ENCODE assay signal across 25 mouse cellular contexts in genomic region chr5:140084341-140084740, GRCm38 (mm10).
DNase-seq lines count a peak whose midpoint lies in the region; ATAC-seq lines count a peak whose summit lies in the region.
"Had no signal": no experiment of that assay in that cellular context is flagged by ENCODE, and none has a peak within 500 bp of the region (broad histone marks: within the 10 kb centered on the region; RNA-seq: fewer than 3 reads in every experiment).

No protein-coding gene starts in this region.

- H3K4me1 ChIP-seq in kidney, embryonic 15.5 days, result peaks cover 13% of the 10 kb centered on the region
- no peaks in the 10 kb centered on the region for H3K4me1 ChIP-seq in kidney, embryonic 14.5 days (ENCODE audit: control insufficient read depth, insufficient read depth, low read length)
- H3K4me1 ChIP-seq: heart, embryonic 13.5 days had no signal

- no peaks in the 10 kb centered on the region for H3K9me3 ChIP-seq in kidney, embryonic 15.5 days (replicated peaks)
- H3K9me3 ChIP-seq in kidney, embryonic 14.5 days (ENCODE audit: control insufficient read depth, low read length), result no peaks in the 10 kb centered on the region
- H3K9me3 ChIP-seq: forebrain, embryonic 10.5 days; forebrain, embryonic 13.5 days; G1E; heart, embryonic 10.5 days; heart, embryonic 13.5 days had no signal

- no peaks in the 10 kb centered on the region for H3K27me3 ChIP-seq in kidney, embryonic 15.5 days
- no peaks in the 10 kb centered on the region for H3K27me3 ChIP-seq in kidney, embryonic 14.5 days (ENCODE audit: control insufficient read depth, insufficient read depth, low read length)
- H3K27me3 ChIP-seq: CH12.LX; forebrain, embryonic 13.5 days; heart, embryonic 13.5 days; Patski had no signal

- H3K4me2 ChIP-seq in kidney, embryonic 15.5 days, result no peak overlapping the region
- no peak overlapping the region for H3K4me2 ChIP-seq in kidney, embryonic 14.5 days (replicated peaks; ENCODE audit: low read depth, low read length)
- H3K4me2 ChIP-seq: forebrain, embryonic 13.5 days; heart, embryonic 13.5 days; hindbrain, embryonic 14.5 days had no signal

- 88% methylated on average over 6 of the region's 6 CpGs for WGBS in kidney, embryonic 15.5 days
- 94% methylated on average over 6 of the region's 6 CpGs for WGBS in kidney, embryonic 14.5 days

- H3K4me3 ChIP-seq in kidney, embryonic 15.5 days (replicated peaks), result no peak overlapping the region
- no peak overlapping the region for H3K4me3 ChIP-seq in kidney, embryonic 14.5 days (ENCODE audit: low read length)
- H3K4me3 ChIP-seq: forebrain, embryonic 10.5 days; forebrain, embryonic 13.5 days; heart, adult 2 months; heart, embryonic 10.5 days; heart, embryonic 13.5 days had no signal

- peak; percentile 33 for DNase-seq in kidney, adult 11 months
- peak; percentile 69 for DNase-seq in kidney, adult 9 months
- DNase-seq in kidney, postnatal 36 days, result peak; percentile 14 to 66
- DNase-seq in lung, postnatal 10 days, result no peak
- DNase-seq: adrenal gland, postnatal 10 days; adrenal gland, postnatal 36 days; B cell, adult 2 months; cerebellum, adult 18-20 months; cerebellum, adult 9-10 months; cerebellum, postnatal 14 days; gastrocnemius, postnatal 10 days; heart, adult 2 months; heart, postnatal 14 days; heart, postnatal 4 days had no signal

- no peak for ATAC-seq in kidney, embryonic 15.5 days (replicated peaks; ENCODE audit: low FRiP score)
- ATAC-seq in kidney, embryonic 14.5 days (ENCODE audit: low FRiP score, low TSS enrichment), result no peak
- ATAC-seq: forebrain, embryonic 13.5 days; forebrain, embryonic 16.5 days; Patski had no signal

- H3K27ac ChIP-seq in kidney, embryonic 15.5 days, result no peak overlapping the region
- no peak overlapping the region for H3K27ac ChIP-seq in kidney, embryonic 14.5 days (ENCODE audit: low read depth, low read length)
- H3K27ac ChIP-seq: forebrain, embryonic 10.5 days; forebrain, embryonic 13.5 days; heart, adult 2 months; heart, embryonic 10.5 days; heart, embryonic 13.5 days; hindbrain, embryonic 14.5 days had no signal

- no peak overlapping the region for H3K9ac ChIP-seq in kidney, embryonic 15.5 days
- no peak overlapping the region for H3K9ac ChIP-seq in kidney, embryonic 14.5 days (ENCODE audit: low read depth, low read length)
- H3K9ac ChIP-seq: forebrain, embryonic 13.5 days; heart, embryonic 13.5 days; hindbrain, embryonic 14.5 days had no signal

- H3K36me3 ChIP-seq in kidney, embryonic 15.5 days, result peaks cover 23% of the 10 kb centered on the region
- peaks cover 6% of the 10 kb centered on the region; the same call in 1 of the 2 replicates for H3K36me3 ChIP-seq in kidney, embryonic 14.5 days (ENCODE audit: control insufficient read depth, insufficient read depth, low read length)
